Mouse (Mus musculus) mouse embryonic stem cell (cell line): ENCODE data around the gene Alcam.

ENCODE experiments used
- in situ Hi-C, 2 experiments: fragments of 300-500 bp; cut with MboI; formaldehyde crosslinking; loops; 1 replicate in 1 of 2; 3 replicates in 1 of 2; pipeline ENCODE4 v1.14.3; 2019 to 2020; ENCODE audit warnings: low sequenced_read_pairs in 2 of 2, low pct_unique_long_range_greater_than_20kb in 1 of 2, mixed read lengths in 1 of 2; ENCODE audit not compliant: unreplicated experiment in 1 of 2

Alcam gene

GRCm38 (mm10) chr16:52200107-52200506, 253.8 kb downstream of the Alcam start:
- in situ Hi-C loops = no loop called here
